Comparison of ENCODE assay signal across 8 mouse cellular contexts in the genomic region with DNA sequence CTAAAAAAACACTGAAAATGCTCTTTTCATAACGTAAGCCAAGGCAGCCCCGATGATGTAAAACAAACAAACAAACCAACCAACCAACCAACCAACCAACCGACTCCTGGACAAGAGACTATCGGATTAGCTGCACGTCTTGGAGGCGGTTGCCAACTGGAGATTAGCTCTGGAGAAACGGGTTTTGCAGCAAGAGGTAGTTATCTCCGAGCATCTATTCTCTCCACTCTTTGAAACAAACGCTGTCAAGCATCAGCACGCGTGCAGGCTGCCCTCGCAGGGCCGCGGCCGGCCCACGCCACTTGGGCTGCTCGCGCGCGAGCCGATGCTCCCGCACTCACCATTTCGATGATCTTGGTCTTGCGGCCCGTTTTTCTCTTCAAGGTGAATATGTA. TPM values are rescaled to one million over a fixed set of nuclear protein-coding genes. Genes with fewer than 3 reads are reported as not detected.
DNase-seq lines count a peak whose midpoint lies in the region; ATAC-seq and TF ChIP-seq lines count a peak whose summit lies in the region.

No protein-coding gene starts in this region.

- no peaks in the 10 kb centered on the region for H3K9me3 ChIP-seq in hindbrain, embryonic 11.5 days (ENCODE audit: control insufficient read depth, low read length)

- intact Hi-C loops in left cerebral cortex, postnatal 14 days (cut with DNase I), result no loop called here

- no peak for ATAC-seq in hindbrain, embryonic 11.5 days (ENCODE audit: low FRiP score)

- no peak for TF ChIP-seq POLR2A in lung, adult 2 months (IDR thresholded peaks at IDR 0.05; ENCODE audit: borderline replicate concordance, extremely low read depth, low read depth, low read length)
- TF ChIP-seq POLR2A in brain, embryonic 14.5 days (IDR thresholded peaks at IDR 0.05; ENCODE audit: borderline replicate concordance, extremely low read depth, insufficient read depth, insufficient read length, poor library complexity, severe bottlenecking), result no peak

- no peak for DNase-seq in lung, adult 2 months
- no peak for DNase-seq in lung, postnatal 4 days
- peak; percentile 85 for DNase-seq in brain, embryonic 14.5 days (ENCODE audit: low read depth)
- no peak for DNase-seq in hindbrain, embryonic 11.5 days (ENCODE audit: low spot score)
- no peak for DNase-seq in left cerebral cortex, postnatal 14 days (ENCODE audit: low spot score in 2 of 2)
- no peak for DNase-seq in right cerebral cortex, postnatal 25 days
- DNase-seq in cerebellum, adult 8-10 months, result no peak

- peaks cover 48% of the 10 kb centered on the region for H3K79me2 ChIP-seq in macrophage (ENCODE audit: inconsistent target)

- no peaks in the 10 kb centered on the region for H3K36me3 ChIP-seq in hindbrain, embryonic 11.5 days (ENCODE audit: control insufficient read depth, insufficient read depth, low read length)
- H3K36me3 ChIP-seq in macrophage (ENCODE audit: inconsistent target), result no peaks in the 10 kb centered on the region

- no peak for TF ChIP-seq CTCF in lung, adult 2 months (IDR thresholded peaks at IDR 0.05; ENCODE audit: insufficient read depth, low read length)
- TF ChIP-seq CTCF in brain, embryonic 14.5 days (IDR thresholded peaks at IDR 0.05; ENCODE audit: borderline replicate concordance, extremely low read depth, insufficient read depth, insufficient read length), result no peak

- under 1% methylated on average over 25 of the region's 25 CpGs for WGBS in lung, adult 2 months
- WGBS in hindbrain, embryonic 11.5 days, result under 1% methylated on average over 25 of the region's 25 CpGs
- WGBS in macrophage (ENCODE audit: missing documents), result under 1% methylated on average over 25 of the region's 25 CpGs

- peaks cover 2% of the 10 kb centered on the region; the same call in 1 of the 2 replicates for H3K4me1 ChIP-seq in lung, adult 2 months (ENCODE audit: control insufficient read depth, insufficient read depth, low read length)
- no peaks in the 10 kb centered on the region for H3K4me1 ChIP-seq in hindbrain, embryonic 11.5 days (replicated peaks; ENCODE audit: control insufficient read depth, insufficient read depth, low read length)

- H3K4me2 ChIP-seq in hindbrain, embryonic 11.5 days (replicated peaks; ENCODE audit: low read depth, low read length), result peak overlapping the region; percentile 44

- H3K27ac ChIP-seq in hindbrain, embryonic 11.5 days (ENCODE audit: low read depth, low read length), result peak overlapping the region; percentile 48
- no peak overlapping the region for H3K27ac ChIP-seq in macrophage

- H3K4me3 ChIP-seq in lung, adult 2 months (replicated peaks; ENCODE audit: extremely low read depth, low read depth, low read length), result peak overlapping the region; percentile 100
- H3K4me3 ChIP-seq in hindbrain, embryonic 11.5 days (ENCODE audit: low read depth, low read length), result peak overlapping the region; percentile 64
- H3K4me3 ChIP-seq in macrophage (ENCODE audit: inconsistent target), result peak overlapping the region; percentile 64

- no peaks in the 10 kb centered on the region for H3K27me3 ChIP-seq in hindbrain, embryonic 11.5 days (ENCODE audit: control insufficient read depth, insufficient read depth, low read length)

- peak overlapping the region; percentile 72 for H3K9ac ChIP-seq in hindbrain, embryonic 11.5 days (ENCODE audit: low read depth, low read length)

RNA-seq across cellular contexts. Expression of a gene that starts 0.4 kb away (rescaled TPM):
- polyA plus RNA-seq in lung, adult 2 months (2012; rRNA removed), result 5.2 and 6.0 TPM in 2 replicates
- 49.3 and 57.5 TPM in 2 replicates for polyA plus RNA-seq in brain, embryonic 14.5 days (2012; rRNA removed)
- polyA plus RNA-seq in hindbrain, embryonic 11.5 days (2014; fragmentation: Nextera tagmentation; extraction: Ambion mirVana), result 98.1 and 102 TPM in 2 replicates
- 100 to 1,000 TPM in 16 of 26 experiments, 10 to 100 TPM in 10; 28.9 to 487 (median 190) TPM for total RNA-seq in macrophage (2018; cell fraction: chromatin; rRNA removed)
- 100 to 1,000 TPM in 14 of 26 experiments, 10 to 100 TPM in 12; 32.6 to 270 (median 145) TPM for total RNA-seq in macrophage (2018; cell fraction: cytosol; rRNA removed)
- 100 to 1,000 TPM in 17 of 26 experiments, 10 to 100 TPM in 9; 31.6 to 616 (median 209) TPM for total RNA-seq in macrophage (2018; cell fraction: nucleus; rRNA removed)
- polyA plus RNA-seq in macrophage (2018), result 31.1 to 84.1 TPM (median 31.6 TPM) in 3 replicates
- 10 to 100 TPM; 48.4 to 52.0 TPM for total RNA-seq in left cerebral cortex, postnatal 14 days (2021)

RNA-seq across cellular contexts. Expression of a gene that starts 0.5 kb away (rescaled TPM):
- polyA plus RNA-seq in lung, adult 2 months (2012; rRNA removed), result 0.05 and 0.08 TPM in 2 replicates
- polyA plus RNA-seq in brain, embryonic 14.5 days (2012; rRNA removed), result 0.41 and 0.58 TPM in 2 replicates
- 0.15 and 0.38 TPM in 2 replicates for polyA plus RNA-seq in hindbrain, embryonic 11.5 days (2014; fragmentation: Nextera tagmentation; extraction: Ambion mirVana)
- total RNA-seq in macrophage (2018; cell fraction: chromatin; rRNA removed), result 1 to 10 TPM in 1 of 26 experiments, under 1 TPM in 17, not detected in 8; 0.37 to 1.1 (median 0.59) TPM
- total RNA-seq in macrophage (2018; cell fraction: cytosol; rRNA removed), result under 1 TPM in 14 of 26 experiments, not detected in 12; 0.05 to 0.19 (median 0.10) TPM
- 1 to 10 TPM in 4 of 26 experiments, under 1 TPM in 18, not detected in 4; 0.32 to 1.3 (median 0.61) TPM for total RNA-seq in macrophage (2018; cell fraction: nucleus; rRNA removed)
- 0.09 to 0.11 TPM in 2 of 3 replicates, not detected in the other for polyA plus RNA-seq in macrophage (2018)
- under 1 TPM in 1 of 2 experiments, not detected in 1; 0.27 TPM for total RNA-seq in left cerebral cortex, postnatal 14 days (2021)

RNA-seq across cellular contexts. Expression of a gene that starts 46.7 kb away (rescaled TPM):
- polyA plus RNA-seq in lung, adult 2 months (2012; rRNA removed), result not detected in 2 replicates
- not detected in 2 replicates for polyA plus RNA-seq in brain, embryonic 14.5 days (2012; rRNA removed)
- polyA plus RNA-seq in hindbrain, embryonic 11.5 days (2014; fragmentation: Nextera tagmentation; extraction: Ambion mirVana), result not detected in 2 replicates
- total RNA-seq in macrophage (2018; cell fraction: chromatin; rRNA removed), result not detected
- not detected for total RNA-seq in macrophage (2018; cell fraction: cytosol; rRNA removed)
- total RNA-seq in macrophage (2018; cell fraction: nucleus; rRNA removed), result not detected
- polyA plus RNA-seq in macrophage (2018), result not detected in 3 replicates
- not detected for total RNA-seq in left cerebral cortex, postnatal 14 days (2021)
